ENCODE assay signal across 8 mouse cellular contexts in the genomic region with DNA sequence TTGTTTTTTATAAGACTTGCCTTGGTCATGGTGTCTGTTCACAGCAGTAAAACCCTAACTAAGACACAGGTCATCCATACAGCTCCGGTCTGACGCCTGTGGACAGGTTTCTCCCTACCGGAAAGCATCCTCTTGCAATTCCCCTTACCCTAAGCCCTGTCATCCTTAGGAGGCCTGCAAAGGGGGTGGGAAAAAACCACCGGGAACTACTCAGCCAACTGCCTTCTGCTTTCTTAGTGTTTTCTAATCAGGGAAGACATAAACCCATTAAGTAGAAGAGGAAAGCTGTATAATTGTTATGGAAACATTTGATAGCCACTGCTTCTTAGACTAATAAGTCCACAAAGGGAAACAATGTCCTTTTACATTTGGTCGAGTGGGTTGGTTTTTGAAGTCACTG. TPM values are rescaled to one million over a fixed set of nuclear protein-coding genes. Genes with fewer than 3 reads are reported as not detected.
DNase-seq lines count a peak whose midpoint lies in the region; ATAC-seq and TF ChIP-seq lines count a peak whose summit lies in the region.

No protein-coding gene starts in this region.

- no peaks in the 10 kb centered on the region for H3K9me3 ChIP-seq in kidney, postnatal 0 days (replicated peaks; ENCODE audit: low read length)
- no peaks in the 10 kb centered on the region for H3K9me3 ChIP-seq in embryonic facial prominence, embryonic 13.5 days
- no peaks in the 10 kb centered on the region for H3K9me3 ChIP-seq in intestine, embryonic 16.5 days (ENCODE audit: control insufficient read depth, low read length)
- H3K9me3 ChIP-seq in neural tube, embryonic 13.5 days = no peaks in the 10 kb centered on the region

- peak overlapping the region; percentile 35 for H3K9ac ChIP-seq in kidney, postnatal 0 days (ENCODE audit: low read depth, low read length)
- peak overlapping the region; percentile 82; the same call in 1 of the 2 replicates for H3K9ac ChIP-seq in embryonic facial prominence, embryonic 13.5 days
- no peak overlapping the region for H3K9ac ChIP-seq in intestine, embryonic 16.5 days (ENCODE audit: low read depth, low read length)
- peak overlapping the region; percentile 86; the same call in 1 of the 2 replicates for H3K9ac ChIP-seq in neural tube, embryonic 13.5 days

- ATAC-seq in kidney, postnatal 0 days (replicated peaks; ENCODE audit: low FRiP score, low read depth) = no peak
- no peak for ATAC-seq in embryonic facial prominence, embryonic 13.5 days (ENCODE audit: insufficient number of reproducible peaks, insufficient read depth, low FRiP score, low TSS enrichment, low read depth)
- ATAC-seq in intestine, embryonic 16.5 days = no peak
- ATAC-seq in neural tube, embryonic 13.5 days (ENCODE audit: low read depth) = no peak

- WGBS in kidney, postnatal 0 days = 39% methylated on average over 5 of the region's 5 CpGs
- WGBS in embryonic facial prominence, embryonic 13.5 days = 49% methylated on average over 5 of the region's 5 CpGs
- 46% methylated on average over 5 of the region's 5 CpGs for WGBS in intestine, embryonic 16.5 days
- 46% methylated on average over 5 of the region's 5 CpGs for WGBS in neural tube, embryonic 13.5 days

- TF ChIP-seq CTCF in kidney, postnatal 0 days (IDR thresholded peaks at IDR 0.05; ENCODE audit: low read depth) = no peak

- peaks cover 5% of the 10 kb centered on the region; the same call in 1 of the 2 replicates for H3K36me3 ChIP-seq in kidney, postnatal 0 days (ENCODE audit: insufficient read depth, low read length)
- peaks cover 13% of the 10 kb centered on the region for H3K36me3 ChIP-seq in embryonic facial prominence, embryonic 13.5 days
- H3K36me3 ChIP-seq in intestine, embryonic 16.5 days (ENCODE audit: control insufficient read depth, insufficient read depth, low read length) = no peaks in the 10 kb centered on the region
- peaks cover 16% of the 10 kb centered on the region for H3K36me3 ChIP-seq in neural tube, embryonic 13.5 days

- peak overlapping the region; percentile 81 for H3K4me3 ChIP-seq in kidney, postnatal 0 days (replicated peaks; ENCODE audit: low read depth, low read length)
- H3K4me3 ChIP-seq in embryonic facial prominence, embryonic 13.5 days = peak overlapping the region; percentile 86
- peak overlapping the region; percentile 85; the same call in 1 of the 2 replicates for H3K4me3 ChIP-seq in intestine, embryonic 16.5 days (ENCODE audit: low read length)
- H3K4me3 ChIP-seq in neural tube, embryonic 13.5 days = peak overlapping the region; percentile 90

- H3K27me3 ChIP-seq in kidney, postnatal 0 days (ENCODE audit: insufficient read depth, low read length) = no peaks in the 10 kb centered on the region
- H3K27me3 ChIP-seq in embryonic facial prominence, embryonic 13.5 days = no peaks in the 10 kb centered on the region
- H3K27me3 ChIP-seq in intestine, embryonic 16.5 days (replicated peaks; ENCODE audit: control insufficient read depth, insufficient read depth, low read length) = no peaks in the 10 kb centered on the region
- no peaks in the 10 kb centered on the region for H3K27me3 ChIP-seq in neural tube, embryonic 13.5 days

- no peak for DNase-seq in kidney, postnatal 0 days (ENCODE audit: low spot score)
- no peak for DNase-seq in kidney, postnatal 10 days
- no peak for DNase-seq in ovary, postnatal 36 days (ENCODE audit: low spot score)
- no peak for DNase-seq in left cerebral cortex, postnatal 10 days (ENCODE audit: extremely low spot score in 1 of 2, low spot score in 2 of 2)
- DNase-seq in urinary bladder, postnatal 14 days (ENCODE audit: low spot score) = no peak

- peaks cover 5% of the 10 kb centered on the region; the same call in 1 of the 2 replicates for H3K4me1 ChIP-seq in kidney, postnatal 0 days (replicated peaks; ENCODE audit: insufficient read depth, low read length)
- peaks cover 8% of the 10 kb centered on the region for H3K4me1 ChIP-seq in embryonic facial prominence, embryonic 13.5 days
- H3K4me1 ChIP-seq in intestine, embryonic 16.5 days (ENCODE audit: control insufficient read depth, insufficient read depth, low read length) = peaks cover 11% of the 10 kb centered on the region; the same call in 1 of the 2 replicates
- H3K4me1 ChIP-seq in neural tube, embryonic 13.5 days (replicated peaks) = peaks cover 20% of the 10 kb centered on the region

- intact Hi-C loops in left cerebral cortex, postnatal 10 days (cut with DNase I) = no loop called here

- peak overlapping the region; percentile 79 for H3K4me2 ChIP-seq in kidney, postnatal 0 days (ENCODE audit: low read length)
- peak overlapping the region; percentile 82 for H3K4me2 ChIP-seq in embryonic facial prominence, embryonic 13.5 days
- peak overlapping the region; percentile 63 for H3K4me2 ChIP-seq in intestine, embryonic 16.5 days (ENCODE audit: low read depth, low read length)
- peak overlapping the region; percentile 89 for H3K4me2 ChIP-seq in neural tube, embryonic 13.5 days

- peak overlapping the region; percentile 93 for H3K27ac ChIP-seq in kidney, postnatal 0 days
- peak overlapping the region; percentile 55; the same call in 1 of the 2 replicates for H3K27ac ChIP-seq in embryonic facial prominence, embryonic 13.5 days
- H3K27ac ChIP-seq in intestine, embryonic 16.5 days (ENCODE audit: low read length) = no peak overlapping the region
- peak overlapping the region; percentile 91; the same call in 1 of the 2 replicates for H3K27ac ChIP-seq in neural tube, embryonic 13.5 days (replicated peaks)

RNA-seq across cellular contexts. Expression of gene Sod2, which starts 0.3 kb away (rescaled TPM):
- 295 and 310 TPM in 2 replicates for polyA plus RNA-seq in kidney, postnatal 0 days (2015; fragmentation: Nextera tagmentation; extraction: Ambion mirVana)
- 78.3 and 78.7 TPM in 2 replicates for polyA plus RNA-seq in embryonic facial prominence, embryonic 13.5 days (2015; fragmentation: Nextera tagmentation; extraction: Ambion mirVana)
- 191 and 196 TPM in 2 replicates for polyA plus RNA-seq in intestine, embryonic 16.5 days (2015; fragmentation: Nextera tagmentation; extraction: Ambion mirVana)
- 116 and 132 TPM in 2 replicates for polyA plus RNA-seq in neural tube, embryonic 13.5 days (2015; fragmentation: Nextera tagmentation; extraction: Ambion mirVana)
- total RNA-seq in left cerebral cortex, postnatal 10 days (2021) = 100 to 1,000 TPM; 227 to 240 TPM

RNA-seq across cellular contexts. Expression of gene Wtap, which starts 13.0 kb away (rescaled TPM):
- polyA plus RNA-seq in kidney, postnatal 0 days (2015; fragmentation: Nextera tagmentation; extraction: Ambion mirVana) = 143 and 150 TPM in 2 replicates
- polyA plus RNA-seq in embryonic facial prominence, embryonic 13.5 days (2015; fragmentation: Nextera tagmentation; extraction: Ambion mirVana) = 156 and 166 TPM in 2 replicates
- 86.6 and 96.8 TPM in 2 replicates for polyA plus RNA-seq in intestine, embryonic 16.5 days (2015; fragmentation: Nextera tagmentation; extraction: Ambion mirVana)
- polyA plus RNA-seq in neural tube, embryonic 13.5 days (2015; fragmentation: Nextera tagmentation; extraction: Ambion mirVana) = 136 and 148 TPM in 2 replicates
- 10 to 100 TPM; 63.3 to 65.8 TPM for total RNA-seq in left cerebral cortex, postnatal 10 days (2021)

RNA-seq across cellular contexts. Expression of gene Gpr31b, which starts 45.1 kb away (rescaled TPM):
- polyA plus RNA-seq in kidney, postnatal 0 days (2015; fragmentation: Nextera tagmentation; extraction: Ambion mirVana) = 0.10 and 0.12 TPM in 2 replicates
- polyA plus RNA-seq in embryonic facial prominence, embryonic 13.5 days (2015; fragmentation: Nextera tagmentation; extraction: Ambion mirVana) = not detected in 2 replicates
- polyA plus RNA-seq in intestine, embryonic 16.5 days (2015; fragmentation: Nextera tagmentation; extraction: Ambion mirVana) = not detected in 2 replicates
- polyA plus RNA-seq in neural tube, embryonic 13.5 days (2015; fragmentation: Nextera tagmentation; extraction: Ambion mirVana) = not detected in 2 replicates
- under 1 TPM in 1 of 2 experiments, not detected in 1; 0.34 TPM for total RNA-seq in left cerebral cortex, postnatal 10 days (2021)

RNA-seq across cellular contexts. Expression of gene Acat2, which starts 46.4 kb away (rescaled TPM):
- polyA plus RNA-seq in kidney, postnatal 0 days (2015; fragmentation: Nextera tagmentation; extraction: Ambion mirVana) = 103 and 119 TPM in 2 replicates
- polyA plus RNA-seq in embryonic facial prominence, embryonic 13.5 days (2015; fragmentation: Nextera tagmentation; extraction: Ambion mirVana) = 182 and 218 TPM in 2 replicates
- 253 and 259 TPM in 2 replicates for polyA plus RNA-seq in intestine, embryonic 16.5 days (2015; fragmentation: Nextera tagmentation; extraction: Ambion mirVana)
- 306 and 330 TPM in 2 replicates for polyA plus RNA-seq in neural tube, embryonic 13.5 days (2015; fragmentation: Nextera tagmentation; extraction: Ambion mirVana)
- 100 to 1,000 TPM; 112 to 115 TPM for total RNA-seq in left cerebral cortex, postnatal 10 days (2021)

RNA-seq across cellular contexts. Expression of gene Tcp10b, which starts 53.9 kb away (rescaled TPM):
- polyA plus RNA-seq in kidney, postnatal 0 days (2015; fragmentation: Nextera tagmentation; extraction: Ambion mirVana) = 0.16 and 0.23 TPM in 2 replicates
- polyA plus RNA-seq in embryonic facial prominence, embryonic 13.5 days (2015; fragmentation: Nextera tagmentation; extraction: Ambion mirVana) = 0.14 TPM in 1 of 2 replicates, not detected in the other
- polyA plus RNA-seq in intestine, embryonic 16.5 days (2015; fragmentation: Nextera tagmentation; extraction: Ambion mirVana) = 0.16 and 0.21 TPM in 2 replicates
- polyA plus RNA-seq in neural tube, embryonic 13.5 days (2015; fragmentation: Nextera tagmentation; extraction: Ambion mirVana) = 0.33 TPM in 1 of 2 replicates, not detected in the other
- under 1 TPM; 0.28 to 0.71 TPM for total RNA-seq in left cerebral cortex, postnatal 10 days (2021)
